Mouse (Mus musculus) layer of hippocampus, adult 9-11 months (tissue): ENCODE measurements at regions not wholly inside any gene's neighbourhood (a gene's known extent, or its start where the extent isn't known, plus 50 kb on each side); places are given as distances from the start of the nearest gene placed in this dataset.
"Not testable (repeated sequence)": the region's sequence is repeated elsewhere in the genome, so short reads cannot be mapped to it uniquely, and the experiment has no call there.

Experiments used
- DNase-seq: peaks from one replicate; pipeline ENCODE4 v3.0.0; 2022

GRCm38 (mm10) chr2:39420696-39421095 is 194.4 kb upstream of the Ppp6c start:
- no peak for DNase-seq

DNA sequence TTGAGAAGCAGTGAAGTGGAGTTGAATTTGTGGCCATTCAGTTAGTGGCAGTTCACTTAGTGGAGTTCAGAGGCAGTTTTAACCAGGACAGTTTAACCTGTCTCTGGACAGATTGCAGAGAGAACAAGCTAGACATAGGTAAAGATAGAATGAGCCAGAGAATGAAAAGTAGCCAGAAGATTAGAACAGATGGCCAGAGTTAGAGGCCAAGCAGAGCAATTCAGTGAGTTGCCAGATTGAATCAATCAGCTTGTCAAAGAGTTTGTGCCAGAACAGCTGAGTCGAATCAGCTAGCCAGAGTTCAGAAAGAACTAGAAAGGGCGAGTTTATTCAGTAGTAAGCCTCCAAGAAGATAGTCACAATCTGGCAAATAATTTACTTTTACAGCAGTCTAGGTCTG is 174.1 kb upstream of the Ppp6c start:
- DNase-seq = no peak

- no peak for DNase-seq
Observed at GRCm38 (mm10) chr2:39399523-39399922, 173.3 kb upstream of the Ppp6c start.

GRCm38 (mm10) chr2:39394643-39395042 is 168.4 kb upstream of the Ppp6c start:
- DNase-seq = no peak

DNA sequence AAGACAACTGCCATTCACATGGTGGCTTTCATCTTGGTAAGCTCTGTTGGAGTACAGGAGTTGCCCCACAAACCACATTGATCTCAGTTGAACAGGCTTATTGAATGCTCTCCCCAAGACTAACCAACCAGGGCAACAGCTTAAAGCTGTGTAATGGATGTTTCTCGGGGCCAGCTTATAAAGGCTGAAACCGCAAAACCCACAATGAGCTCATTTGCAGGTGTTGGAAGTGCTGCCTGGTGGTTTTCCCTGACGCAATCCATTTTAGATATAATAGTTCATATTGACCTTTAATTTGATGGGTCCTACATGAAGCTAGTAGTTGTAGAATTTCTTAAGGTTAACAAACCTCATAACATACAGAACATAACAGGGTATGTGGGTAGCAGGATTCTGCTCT is 151.0 kb upstream of the Ppp6c start:
- DNase-seq = no peak

- peak; percentile 94 for DNase-seq
Observed at GRCm38 (mm10) chr2:39373068-39373779, 147.0 kb upstream of the Ppp6c start.

GRCm38 (mm10) chr2:39344207-39344606 is 118.0 kb upstream of the Ppp6c start:
- DNase-seq = no peak

DNA sequence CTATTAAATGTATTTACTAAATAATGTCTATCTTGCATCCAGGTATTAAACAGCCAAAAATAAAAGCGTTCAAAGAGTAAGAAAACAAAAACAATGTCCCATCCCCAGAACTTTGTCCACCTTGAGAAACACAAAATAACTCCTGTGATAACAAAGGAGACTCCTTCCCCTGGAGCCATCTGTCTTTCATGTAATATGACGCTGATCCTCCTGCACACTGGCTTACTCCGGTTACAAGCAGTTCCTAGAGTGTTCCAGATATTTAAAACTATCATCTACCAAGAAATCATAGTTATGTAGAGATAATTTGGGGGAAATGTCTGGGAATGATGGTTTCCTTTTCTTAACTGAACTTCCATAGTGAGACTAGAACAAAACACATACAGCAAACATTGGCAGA is 114.2 kb upstream of the Ppp6c start:
- no peak for DNase-seq

DNA sequence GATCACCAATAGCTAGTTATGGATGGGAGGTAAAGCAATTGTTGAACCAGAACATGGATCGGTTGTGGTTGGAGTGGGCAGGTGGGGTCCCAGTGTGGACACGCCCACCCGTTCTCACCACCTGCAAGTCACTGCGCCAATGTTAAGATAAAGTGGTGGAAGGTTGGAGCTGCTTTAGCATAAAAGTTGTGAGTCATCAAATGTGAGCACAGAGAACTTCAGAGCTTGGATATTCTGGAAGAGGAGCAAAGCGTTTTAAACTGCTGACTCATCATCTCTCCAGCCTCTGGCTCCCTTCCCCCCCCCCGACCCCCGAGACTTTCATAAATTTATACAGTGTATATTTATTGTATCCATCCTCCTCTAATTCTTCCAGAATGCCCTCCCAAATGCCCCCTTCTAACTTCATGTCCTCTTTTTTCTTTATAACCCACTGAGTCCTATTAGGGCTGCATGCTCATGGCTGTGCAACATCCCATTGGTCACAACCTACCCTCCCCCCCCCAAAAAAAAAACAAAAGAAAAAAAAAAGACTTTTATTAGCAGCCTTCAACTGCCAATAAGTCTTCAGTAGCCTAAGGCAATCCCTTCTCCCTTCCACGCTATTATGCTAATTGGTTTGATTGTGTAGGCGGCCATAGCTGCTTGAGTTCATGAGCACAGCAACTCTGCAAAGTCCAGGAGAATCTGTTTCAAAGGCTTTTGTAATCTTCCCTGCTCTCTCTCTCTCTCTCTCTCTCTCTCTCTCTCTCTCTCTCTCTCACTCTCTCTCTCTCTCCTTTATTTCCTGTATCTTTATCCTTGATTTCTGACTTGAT is 112.8 kb upstream of the Ppp6c start:
- no peak for DNase-seq

GRCm38 (mm10) chr2:39337524-39337923 is 111.3 kb upstream of the Ppp6c start:
- no peak for DNase-seq

DNA sequence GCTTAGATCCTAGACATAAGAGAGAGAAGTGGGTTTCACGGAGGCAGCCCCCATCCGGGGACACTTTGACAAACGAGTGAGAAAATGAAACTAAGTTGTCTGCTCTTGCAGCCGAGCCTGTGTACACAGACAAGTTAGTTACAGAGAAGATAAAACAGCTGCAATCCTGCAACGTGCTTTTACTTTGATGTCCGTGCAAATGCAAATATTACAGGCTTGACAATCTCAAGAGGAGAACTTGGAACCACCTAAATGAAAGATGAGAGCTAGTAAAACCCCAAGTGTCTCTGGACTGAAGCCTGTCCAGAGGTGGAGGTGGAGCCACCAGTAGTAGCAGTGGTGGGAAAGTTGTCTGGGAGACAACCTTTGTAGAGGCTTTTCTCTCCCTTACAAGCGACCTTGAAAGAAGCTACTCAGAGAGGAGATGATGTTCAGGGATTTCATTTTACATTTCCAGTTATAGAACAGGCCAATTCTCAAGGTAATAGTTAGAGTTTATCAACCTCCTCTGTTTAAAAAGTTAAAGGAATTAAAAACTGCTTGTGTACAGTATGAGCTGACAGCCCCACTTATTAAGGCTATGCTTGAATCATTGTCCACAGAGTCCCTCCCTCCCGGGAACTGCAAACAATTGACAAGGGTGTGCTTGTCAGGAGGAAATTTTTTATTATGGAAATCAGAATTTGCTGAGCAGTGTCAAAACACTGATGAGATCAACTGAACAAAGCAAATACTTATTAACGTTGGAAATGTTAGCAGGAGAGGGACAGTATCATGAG is 99.7 kb upstream of the Ppp6c start:
- no peak for DNase-seq

GRCm38 (mm10) chr2:39325122-39325521 is 98.9 kb upstream of the Ppp6c start:
- DNase-seq = not testable (repeated sequence)

DNA sequence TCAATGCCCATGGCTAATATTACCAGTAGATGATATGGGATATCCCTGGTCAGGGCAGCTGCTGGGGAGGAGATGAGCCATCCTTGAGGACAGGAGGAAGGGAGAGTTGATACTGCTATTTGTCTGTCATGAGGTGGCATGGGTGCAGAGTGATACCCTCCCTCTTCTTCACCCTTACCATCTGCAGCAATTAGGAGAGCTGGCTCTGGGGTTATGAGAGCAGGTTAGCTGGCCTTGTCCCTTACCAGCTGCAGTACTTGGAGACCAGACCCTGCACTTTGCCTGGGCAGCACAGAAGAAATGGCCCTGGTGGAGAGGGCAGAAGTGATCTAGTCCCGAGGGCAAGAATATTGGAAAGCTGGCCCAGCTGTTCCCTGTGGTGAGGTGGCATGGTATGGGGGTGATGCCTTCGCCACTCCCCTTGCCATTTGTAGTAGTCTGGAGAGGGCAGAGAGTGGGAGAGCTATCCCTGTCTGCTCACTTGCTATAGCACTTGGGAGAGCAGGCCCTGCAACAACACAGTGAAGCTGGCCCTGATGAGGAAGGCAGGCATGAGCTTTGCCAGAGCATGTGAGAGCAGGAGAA is 73.6 kb upstream of the Ppp6c start:
- DNase-seq = no peak

- DNase-seq = peak; percentile 10
Observed at GRCm38 (mm10) chr2:39299290-39299689, 73.0 kb upstream of the Ppp6c start.

DNA sequence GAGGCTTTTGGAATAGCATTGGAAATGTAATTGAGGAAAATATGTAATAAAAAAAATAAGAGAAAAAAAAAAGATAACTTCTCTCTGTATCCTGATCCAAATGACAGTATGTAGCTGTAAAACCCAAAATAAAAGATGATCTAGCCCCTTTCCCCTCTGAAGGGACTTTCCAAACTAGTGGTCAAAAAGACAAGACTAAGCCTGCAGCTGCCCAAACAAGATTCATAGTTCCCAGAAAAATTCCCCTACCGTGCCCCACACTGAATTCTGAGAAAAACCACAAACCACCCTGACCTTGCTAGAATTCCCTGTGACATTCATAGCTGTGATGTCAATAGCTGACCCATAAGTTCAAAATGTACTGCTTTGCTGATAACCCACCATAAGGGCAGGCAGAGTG is 69.2 kb upstream of the Ppp6c start:
- DNase-seq = no peak

DNA sequence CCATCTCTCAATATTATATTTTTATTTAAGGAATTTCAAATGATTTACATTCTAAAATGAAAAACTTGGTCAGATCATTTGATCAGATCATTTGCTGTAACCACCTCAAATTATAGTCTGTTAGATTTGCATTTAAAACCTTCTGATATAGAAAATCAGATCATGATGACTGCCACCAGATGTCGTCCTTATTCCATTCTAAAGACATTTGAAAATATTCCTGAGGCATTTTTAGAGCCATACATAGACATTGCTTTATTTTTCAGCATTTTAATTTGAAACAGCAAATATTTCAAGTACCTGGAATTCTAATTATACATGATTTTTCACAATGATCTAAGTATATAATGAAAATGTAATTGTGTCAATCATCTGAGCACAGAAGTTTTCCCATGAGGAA is 52.0 kb upstream of the Ppp6c start:
- no peak for DNase-seq
